Mouse (Mus musculus) E14TG2a.4 (cell line): ENCODE results near the gene Gng7.

Source experiments
- H3K27me3 ChIP-seq: 2 replicates; pipeline ENCODE4 v1.6.1; 2014; ENCODE audit warnings: low read length, control low read depth; ENCODE audit not compliant: insufficient read depth
- H3K36me3 ChIP-seq: 2 replicates; pipeline ENCODE4 v1.6.1; 2014; ENCODE audit warnings: low read length, control low read depth; ENCODE audit not compliant: insufficient read depth
- H3K4me1 ChIP-seq: replicated peaks from 2 replicates; pipeline ENCODE4 v1.6.1; 2014; ENCODE audit warnings: low read depth, low read length, control low read depth
- H3K4me3 ChIP-seq: replicated peaks from 2 replicates; pipeline ENCODE4 v1.5.1; 2014; ENCODE audit warnings: mild to moderate bottlenecking, low read length
- H3K9me3 ChIP-seq: 2 replicates; pipeline ENCODE4 v1.6.1; 2014; ENCODE audit warnings: low read length, control low read depth
- CTCF ChIP-seq: conservative IDR thresholded peaks from 2 replicates; pipeline ENCODE4 v1.5.1; 2014; ENCODE audit warnings: low read length
- NANOG ChIP-seq: IDR thresholded peaks from 2 replicates; pipeline ENCODE4 v1.6.1; 2014; ENCODE audit warnings: borderline replicate concordance, low read length, mixed read lengths
- POU5F1 ChIP-seq: IDR thresholded peaks from 2 replicates; pipeline ENCODE4 v1.6.1; 2014; ENCODE audit warnings: low read length, borderline replicate concordance

Gng7 gene

GRCm38 (mm10) chr10:80986754-80987153 lies 28.0 kb downstream of the Gng7 start:
- TF ChIP-seq POU5F1 (no peak), CTCF (no peak), NANOG (no peak)
- H3K4me3 ChIP-seq, result no peak overlapping the region

GRCm38 (mm10) chr10:80985970-80986701 lies 28.6 kb downstream of the Gng7 start:
- Histone ChIP-seq H3K4me3 (peak overlapping the region; percentile 74), H3K27me3 (peaks cover 34% of the 10 kb centered on the region), H3K4me1 (peaks cover 37% of the 10 kb centered on the region), H3K36me3 (no peaks in the 10 kb centered on the region), H3K9me3 (peaks cover 6% of the 10 kb centered on the region)
- no peak for TF ChIP-seq POU5F1
- no peak for TF ChIP-seq CTCF
- TF ChIP-seq NANOG, result no peak

More at GRCm38 (mm10) chr10:80986754-80987153, 28.0 kb downstream of the Gng7 start:
- H3K27me3 ChIP-seq, result peaks cover 34% of the 10 kb centered on the region
- peaks cover under 1% of the 10 kb centered on the region; the same call in 1 of the 2 replicates for H3K9me3 ChIP-seq
- peaks cover 37% of the 10 kb centered on the region for H3K4me1 ChIP-seq
- no peaks in the 10 kb centered on the region for H3K36me3 ChIP-seq

- Histone ChIP-seq H3K27me3 (peaks cover 34% of the 10 kb centered on the region), H3K9me3 (peaks cover 12% of the 10 kb centered on the region), H3K4me1 (peaks cover 36% of the 10 kb centered on the region), H3K36me3 (no peaks in the 10 kb centered on the region), H3K4me3 (peak overlapping the region; percentile 74)
- TF ChIP-seq POU5F1 (no peak), NANOG (no peak)
Observed at GRCm38 (mm10) chr10:80985241-80985969, 29.3 kb downstream of the Gng7 start.

- H3K9me3 ChIP-seq, result peaks cover 12% of the 10 kb centered on the region
- TF ChIP-seq POU5F1, result no peak
- TF ChIP-seq NANOG, result no peak
- no peak for TF ChIP-seq CTCF
- H3K27me3 ChIP-seq, result peaks cover 33% of the 10 kb centered on the region
- no peaks in the 10 kb centered on the region for H3K36me3 ChIP-seq
- peaks cover 30% of the 10 kb centered on the region for H3K4me1 ChIP-seq
- no peak overlapping the region for H3K4me3 ChIP-seq
Observed at GRCm38 (mm10) chr10:80984223-80984622, 30.5 kb downstream of the Gng7 start.

- no peak for TF ChIP-seq POU5F1
- no peak for TF ChIP-seq NANOG
- no peak for TF ChIP-seq CTCF
- H3K36me3 ChIP-seq, result no peaks in the 10 kb centered on the region
- H3K4me1 ChIP-seq, result peaks cover 23% of the 10 kb centered on the region
- peaks cover 29% of the 10 kb centered on the region for H3K27me3 ChIP-seq
- H3K9me3 ChIP-seq, result peaks cover 12% of the 10 kb centered on the region
- no peak overlapping the region for H3K4me3 ChIP-seq
Observed at GRCm38 (mm10) chr10:80982381-80982780, 32.4 kb downstream of the Gng7 start.

- peaks cover 24% of the 10 kb centered on the region for H3K27me3 ChIP-seq
- H3K4me3 ChIP-seq, result no peak overlapping the region
- TF ChIP-seq NANOG (no peak), POU5F1 (no peak), CTCF (no peak)
- no peaks in the 10 kb centered on the region for H3K36me3 ChIP-seq
- peaks cover 18% of the 10 kb centered on the region for H3K4me1 ChIP-seq
- peaks cover 12% of the 10 kb centered on the region for H3K9me3 ChIP-seq
Observed at GRCm38 (mm10) chr10:80981564-80982112, 33.1 kb downstream of the Gng7 start.

GRCm38 (mm10) chr10:80975478-80975877 lies 39.3 kb downstream of the Gng7 start:
- Histone ChIP-seq H3K9me3 (peaks cover 10% of the 10 kb centered on the region), H3K4me3 (no peak overlapping the region), H3K27me3 (no peaks in the 10 kb centered on the region), H3K4me1 (peaks cover 17% of the 10 kb centered on the region), H3K36me3 (no peaks in the 10 kb centered on the region)
- TF ChIP-seq POU5F1 (no peak), CTCF (no peak), NANOG (no peak)

GRCm38 (mm10) chr10:80973722-80974121 lies 41.0 kb downstream of the Gng7 start:
- Histone ChIP-seq H3K9me3 (peaks cover 10% of the 10 kb centered on the region), H3K4me3 (no peak overlapping the region), H3K36me3 (no peaks in the 10 kb centered on the region), H3K27me3 (no peaks in the 10 kb centered on the region), H3K4me1 (peaks cover 18% of the 10 kb centered on the region)
- TF ChIP-seq POU5F1 (no peak), CTCF (no peak), NANOG (no peak)
